Mouse (Mus musculus): ENCODE measurements around the gene Ccn1.

GRCm38 (mm10) chr3:145600801-145601200 lies 49.0 kb downstream of the Ccn1 start:
- TF ChIP-seq POLR2A (IDR thresholded peaks at IDR 0.05; ENCODE audit: insufficient read depth, low read depth, low read length) = no peak
- no peak for TF ChIP-seq CTCF (IDR thresholded peaks at IDR 0.05; ENCODE audit: insufficient read depth, low read depth, low read length)
